Mouse (Mus musculus) thymus, adult 2 months (tissue): ENCODE data around the gene A830031A19Rik.

Experiments used
- CTCF ChIP-seq: fragments of 200-500 bp; IDR thresholded peaks from 2 replicates; pipeline ENCODE4 v1.5.1; 2012; ENCODE audit warnings: mild to moderate bottlenecking, control low read depth, low read length, moderate library complexity, borderline replicate concordance; ENCODE audit not compliant: control insufficient read depth, poor library complexity, insufficient read depth; ENCODE audit errors: extremely low read depth
- POLR2A ChIP-seq: fragments of 200-500 bp; IDR thresholded peaks from 2 replicates; pipeline ENCODE4 v1.6.1; 2012; ENCODE audit warnings: mild to moderate bottlenecking, low read length, control low read depth, moderate library complexity; ENCODE audit not compliant: control insufficient read depth, poor library complexity, insufficient read depth; ENCODE audit errors: extremely low read depth

- no peak for TF ChIP-seq POLR2A
- TF ChIP-seq CTCF: no peak
Observed at GRCm38 (mm10) chr11:24081687-24082384, 7.0 kb upstream of the A830031A19Rik start.
